Mouse (Mus musculus): ENCODE results near the gene Fkbp8. TPM values are rescaled to one million over a fixed set of nuclear protein-coding genes. Genes with fewer than 3 reads are reported as not detected.

The Fkbp8 gene
- total and polyA plus RNA-seq, 3 experiments, result 269 to 602 (median 287) TPM

DNA sequence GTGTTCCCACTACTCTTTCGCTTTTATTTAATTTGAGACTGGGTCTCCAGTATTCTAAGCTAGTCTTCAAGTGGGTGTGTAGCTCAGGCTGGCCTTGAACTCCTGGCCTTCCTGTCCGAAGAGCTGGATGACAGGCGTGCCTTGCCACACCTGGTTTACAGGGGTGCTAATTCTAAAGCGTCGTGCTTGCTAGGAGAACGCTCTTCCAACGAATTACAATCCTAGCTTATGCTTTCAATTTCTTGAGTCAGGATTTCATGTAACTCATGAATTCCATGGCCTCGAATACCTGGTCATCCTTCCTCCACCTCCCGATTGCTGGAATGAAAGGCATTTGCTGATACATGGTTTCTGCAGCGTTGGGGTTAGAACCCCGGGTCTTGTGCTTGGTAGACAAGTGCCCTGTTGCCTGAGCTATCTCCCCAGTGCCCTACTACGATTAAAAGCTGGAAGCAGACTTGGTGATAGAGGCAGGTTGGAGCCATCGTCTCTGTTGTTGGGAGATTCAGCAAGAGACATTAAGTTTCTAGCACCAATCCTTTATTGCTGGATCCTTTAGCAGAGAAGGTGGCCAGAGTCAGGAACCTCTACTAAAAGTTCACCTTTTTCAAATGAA, 766 bp downstream of the Fkbp8 start:
- no peak for DNase-seq

DNA sequence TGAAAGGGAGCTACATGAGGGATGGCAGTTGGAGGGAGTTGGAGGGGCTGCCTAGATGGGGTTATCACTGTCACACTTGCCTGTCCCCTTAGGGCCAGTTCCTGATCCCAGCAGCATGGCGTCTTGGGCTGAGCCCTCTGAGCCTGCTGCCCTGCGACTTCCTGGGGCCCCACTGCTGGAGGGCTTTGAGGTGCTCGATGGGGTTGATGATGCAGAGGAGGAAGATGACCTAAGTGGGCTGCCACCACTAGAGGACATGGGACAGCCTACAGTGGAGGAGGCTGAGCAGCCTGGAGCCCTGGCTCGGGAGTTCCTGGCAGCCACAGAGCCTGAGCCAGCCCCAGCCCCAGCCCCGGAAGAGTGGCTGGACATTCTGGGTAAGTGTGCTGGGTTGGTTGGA, 1.8 kb downstream of the Fkbp8 start:
- no peak for DNase-seq

DNA sequence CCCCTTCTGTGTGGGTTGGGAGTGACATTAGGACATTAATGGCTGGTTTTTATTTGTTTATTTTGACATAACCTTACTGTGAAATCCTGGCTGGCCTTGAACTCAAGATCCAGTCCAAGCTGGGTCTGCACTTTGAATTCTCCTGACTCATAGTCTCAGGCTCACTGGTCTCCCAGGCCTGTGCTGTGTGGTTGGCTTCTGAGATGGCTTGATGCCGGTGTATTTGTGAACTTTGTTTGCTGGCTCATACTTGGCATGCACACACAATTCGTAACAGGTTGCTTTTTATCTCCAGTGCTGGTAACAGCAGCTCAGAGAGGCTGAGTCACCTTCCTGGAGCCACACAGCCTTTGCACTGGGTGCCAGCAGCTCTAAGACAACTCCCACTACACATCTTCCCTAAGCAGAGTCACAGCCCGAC, 2.2 kb downstream of the Fkbp8 start:
- peak; percentile 87 for DNase-seq

DNA sequence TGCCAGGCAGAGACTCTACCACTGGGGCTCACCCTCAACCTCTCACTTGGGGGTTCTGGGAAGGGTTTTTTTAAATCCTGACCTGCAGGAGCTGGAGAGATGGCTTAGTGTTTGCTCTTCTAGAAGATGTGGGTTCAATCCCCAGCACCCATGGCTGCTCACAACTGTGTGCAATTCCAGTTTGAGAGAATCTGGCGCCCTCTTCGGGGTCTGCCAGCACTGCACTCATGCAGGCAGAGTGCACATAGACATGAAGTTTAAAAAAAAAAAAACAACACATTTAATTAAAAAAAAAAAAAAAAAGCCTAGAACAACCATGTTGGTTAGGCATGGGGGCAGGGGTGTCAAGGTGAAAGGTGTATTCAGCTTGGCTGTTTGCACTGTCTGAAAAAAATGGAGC, 2.8 kb downstream of the Fkbp8 start:
- no peak for DNase-seq

DNA sequence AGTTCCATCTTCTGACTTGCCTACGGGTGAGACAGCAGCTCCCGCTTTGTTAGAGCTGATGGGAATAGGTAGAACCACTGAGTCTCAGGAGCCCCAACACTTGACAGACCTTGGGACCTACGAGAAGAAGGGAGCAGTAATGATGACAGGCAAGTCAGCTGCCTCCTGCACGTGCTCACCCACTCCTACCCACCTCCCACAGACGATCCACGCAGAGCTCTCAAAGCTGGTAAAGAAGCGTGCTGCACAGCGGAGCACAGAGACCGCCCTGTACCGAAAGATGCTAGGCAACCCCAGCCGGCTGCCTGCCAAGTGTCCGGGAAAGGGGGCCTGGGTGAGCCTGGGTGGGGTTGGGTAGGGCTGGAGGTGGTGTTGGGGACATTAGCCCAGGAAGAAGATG, 6.8 kb downstream of the Fkbp8 start:
- DNase-seq, result no peak

GRCm38 (mm10) chr8:70535221-70535620, 7.7 kb downstream of the Fkbp8 start:
- DNase-seq, result no peak

- DNase-seq, result no peak
Measured at GRCm38 (mm10) chr8:70535701-70536100, 8.2 kb downstream of the Fkbp8 start.

DNA sequence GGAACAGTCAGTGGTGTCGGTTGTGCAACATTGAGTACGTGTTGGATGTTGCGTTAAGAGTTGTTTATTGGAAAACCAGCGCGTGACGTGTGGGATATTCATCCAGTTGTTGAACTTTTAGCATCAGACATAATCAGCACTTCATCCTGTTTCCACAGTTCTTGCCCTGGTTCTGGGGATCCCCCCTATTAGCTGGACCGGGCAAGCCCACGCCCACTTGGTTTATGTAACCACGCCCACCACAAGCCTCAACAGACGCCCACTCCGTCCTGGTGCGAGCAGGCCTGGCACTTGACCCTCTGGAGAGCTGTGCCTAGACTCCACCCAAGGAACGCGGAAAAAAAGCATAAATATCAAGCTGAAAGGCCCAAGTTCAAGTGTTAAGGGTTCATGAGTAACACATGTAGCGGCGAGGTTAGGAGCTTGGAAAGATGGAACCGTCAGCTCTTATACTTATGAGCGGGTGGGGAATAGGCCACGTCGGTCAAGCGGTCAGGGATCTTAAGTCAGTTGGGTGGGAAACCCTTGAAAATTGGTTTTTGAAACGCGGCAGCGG, 10.6 kb downstream of the Fkbp8 start:
- peak; percentile 80 for DNase-seq

GRCm38 (mm10) chr8:70538633-70539076, 11.1 kb downstream of the Fkbp8 start:
- peak; percentile 99 for DNase-seq

DNA sequence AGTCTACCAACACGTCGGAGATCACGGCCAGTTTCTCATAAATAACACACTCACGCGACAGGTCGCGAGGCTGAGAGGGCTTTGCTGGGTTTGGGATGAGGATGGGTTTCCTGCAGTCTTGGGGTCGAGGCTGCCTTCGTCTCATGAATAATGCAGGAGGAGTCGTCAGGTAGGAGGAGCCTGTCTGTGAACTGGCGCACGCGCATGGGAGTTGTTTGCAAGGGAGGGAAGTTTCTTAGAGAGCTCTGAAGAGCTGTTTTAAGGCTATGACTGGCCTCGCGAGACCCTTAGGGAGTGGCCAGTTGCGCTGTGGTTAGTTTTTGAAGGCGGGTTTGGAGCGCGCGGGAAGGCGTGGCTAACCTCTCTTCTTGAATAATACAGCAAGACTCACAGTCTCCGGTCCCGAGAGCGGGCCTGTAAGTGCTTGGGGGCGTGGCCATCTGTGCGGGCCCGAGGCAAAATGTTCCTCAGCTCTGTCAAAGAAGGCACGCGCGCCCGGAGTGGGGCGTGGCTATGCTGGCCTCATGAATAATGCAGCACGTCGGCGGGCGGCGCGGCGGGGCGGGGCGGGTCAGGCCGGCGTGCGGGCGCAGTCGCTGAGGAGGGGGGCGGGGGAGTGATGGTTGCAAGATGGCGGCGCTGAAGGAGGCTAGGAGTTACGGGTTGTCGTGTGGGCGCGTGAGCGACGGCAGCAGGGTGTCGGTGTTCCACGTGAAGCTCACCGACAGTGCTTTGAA, 11.7 kb downstream of the Fkbp8 start, which contains the start of gene Ell:
Ell (plus strand) TSS at position 381 of the 737 bp plus-strand sequence.
- peak; percentile 100 for DNase-seq

DNA sequence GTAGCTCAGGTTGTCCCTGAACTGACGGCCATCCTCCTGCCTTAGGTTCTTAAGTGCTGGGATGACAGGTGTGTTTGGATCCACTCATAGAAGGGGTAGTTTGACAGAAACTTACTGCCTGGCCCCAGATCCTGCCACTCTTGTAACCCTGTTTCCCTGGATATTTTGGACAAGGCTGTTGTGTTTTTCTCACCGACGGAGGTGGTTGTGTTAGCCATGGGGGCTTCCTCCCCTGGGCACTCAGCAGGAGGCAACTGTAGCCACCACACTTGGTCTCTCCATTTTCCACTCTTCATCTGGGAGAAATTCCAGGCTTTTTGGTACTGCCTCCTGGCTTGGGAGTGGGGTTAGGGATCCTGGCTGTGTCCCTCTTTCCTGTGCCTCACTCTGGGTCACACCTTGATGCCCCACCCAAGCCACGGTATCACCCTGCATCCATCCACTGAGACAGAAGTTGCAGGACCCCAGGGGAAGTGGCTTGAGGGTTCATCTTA, 12.5 kb downstream of the Fkbp8 start:
- peak; percentile 46 for DNase-seq

DNA sequence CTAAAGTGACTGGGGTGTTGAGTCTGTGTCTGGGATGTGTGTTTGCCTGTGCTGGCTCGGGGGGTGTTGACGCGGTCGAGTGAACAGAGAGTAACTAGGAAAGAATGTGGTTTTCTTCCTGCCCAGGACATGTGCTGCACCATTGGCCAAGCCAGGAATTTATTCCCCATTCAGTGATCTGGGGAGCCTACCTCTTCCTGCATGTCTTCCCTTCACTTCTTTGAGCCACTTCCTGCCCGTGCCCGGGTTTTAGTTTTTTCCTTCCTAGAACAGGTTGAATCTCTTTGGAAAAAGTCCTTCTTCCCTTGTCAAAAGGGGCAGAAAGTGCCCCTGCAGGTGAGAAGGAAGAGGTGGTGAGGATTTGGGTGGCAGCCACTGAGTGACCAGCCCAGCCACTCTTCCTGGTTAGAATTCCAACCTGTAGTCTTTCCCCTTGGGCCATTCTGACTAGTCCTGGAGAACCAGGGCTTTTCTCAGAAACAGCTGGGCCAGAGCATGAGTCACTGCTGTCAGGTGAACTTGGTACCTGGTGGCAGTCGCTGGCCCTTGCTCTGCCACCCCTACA, 13.1 kb downstream of the Fkbp8 start:
- no peak for DNase-seq

DNA sequence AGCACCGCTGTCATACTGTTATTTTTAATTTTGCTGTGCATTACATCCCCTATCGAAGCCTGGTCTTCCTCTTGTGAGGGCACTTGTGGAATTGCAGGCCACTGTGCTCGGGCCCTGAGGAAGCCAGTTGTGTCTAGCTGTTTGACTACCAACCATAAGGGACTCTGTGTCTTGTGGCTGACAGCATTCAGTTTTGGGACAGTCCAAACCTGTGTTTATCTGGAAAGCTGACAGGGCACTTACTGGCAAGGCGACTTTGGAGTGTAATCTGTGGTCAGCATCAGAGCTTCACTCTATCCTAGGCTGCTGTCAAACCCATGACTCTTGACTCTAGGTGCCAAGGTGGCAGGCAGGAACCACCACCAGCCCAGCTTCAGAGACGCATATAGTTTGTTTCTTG, 13.6 kb downstream of the Fkbp8 start:
- DNase-seq, result no peak

DNA sequence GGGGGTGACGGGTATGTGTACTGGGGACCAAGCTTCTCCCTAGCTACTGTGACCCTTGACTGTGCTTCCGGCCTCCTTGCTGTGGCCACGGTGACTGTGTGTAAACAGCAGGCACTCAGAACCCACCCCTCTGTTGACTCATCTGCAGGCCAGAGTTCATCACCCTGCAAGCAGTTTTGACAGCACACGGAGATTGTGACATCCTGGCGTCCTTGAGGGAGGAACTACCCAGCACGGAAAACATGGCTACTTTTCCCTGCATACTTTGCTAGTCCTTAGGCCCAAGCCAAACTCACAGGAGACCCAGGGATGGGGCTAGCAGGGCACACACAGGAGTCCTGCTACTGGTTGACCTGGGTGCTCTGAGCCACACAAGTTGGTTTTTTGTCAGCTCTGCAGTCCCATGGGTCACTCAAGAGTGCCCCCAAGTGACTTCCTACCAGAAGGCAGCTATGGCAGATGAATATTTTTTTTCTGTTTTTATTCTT, 16.7 kb downstream of the Fkbp8 start:
- DNase-seq, result peak; percentile 92

DNA sequence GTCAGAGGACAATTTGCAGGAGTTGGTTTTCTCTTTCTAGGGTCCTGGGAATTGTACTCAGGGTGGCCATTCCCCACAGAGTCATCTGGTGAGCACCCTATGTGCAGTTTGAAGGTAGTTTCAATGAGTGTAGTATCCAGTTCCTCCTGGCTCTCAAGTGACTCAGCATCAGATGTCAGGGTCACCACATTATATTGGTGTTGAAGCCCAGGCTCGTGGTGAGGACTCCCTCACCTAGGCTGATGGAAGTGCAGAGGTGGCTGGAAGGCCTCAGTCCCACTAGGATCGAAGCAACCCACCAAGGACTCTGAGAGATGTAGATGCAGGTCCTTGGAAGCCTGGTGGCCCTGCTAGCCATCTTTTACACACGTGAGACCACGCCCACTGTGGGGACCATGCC, 18.9 kb downstream of the Fkbp8 start:
- DNase-seq, result peak; percentile 42

DNA sequence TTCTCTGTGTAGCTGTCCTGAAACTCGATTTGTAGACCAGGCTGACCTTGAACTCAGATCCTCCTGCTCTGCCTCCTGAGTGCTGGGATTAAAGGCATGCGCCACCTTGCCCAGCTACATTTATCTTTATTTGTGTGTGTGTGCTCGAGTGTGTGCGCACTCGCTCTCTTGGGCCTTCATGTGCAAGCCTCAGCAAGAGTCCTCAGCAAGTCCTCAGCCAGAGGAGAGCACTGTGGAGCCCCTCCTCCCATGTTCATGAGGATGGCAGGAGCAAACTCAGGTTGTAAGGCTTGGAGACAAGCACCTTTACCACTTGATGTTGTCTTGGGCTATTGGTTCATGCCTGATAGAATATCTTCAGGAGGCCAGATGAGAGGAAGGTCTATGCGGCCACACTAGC, 20.2 kb downstream of the Fkbp8 start:
- peak; percentile 17 for DNase-seq

DNA sequence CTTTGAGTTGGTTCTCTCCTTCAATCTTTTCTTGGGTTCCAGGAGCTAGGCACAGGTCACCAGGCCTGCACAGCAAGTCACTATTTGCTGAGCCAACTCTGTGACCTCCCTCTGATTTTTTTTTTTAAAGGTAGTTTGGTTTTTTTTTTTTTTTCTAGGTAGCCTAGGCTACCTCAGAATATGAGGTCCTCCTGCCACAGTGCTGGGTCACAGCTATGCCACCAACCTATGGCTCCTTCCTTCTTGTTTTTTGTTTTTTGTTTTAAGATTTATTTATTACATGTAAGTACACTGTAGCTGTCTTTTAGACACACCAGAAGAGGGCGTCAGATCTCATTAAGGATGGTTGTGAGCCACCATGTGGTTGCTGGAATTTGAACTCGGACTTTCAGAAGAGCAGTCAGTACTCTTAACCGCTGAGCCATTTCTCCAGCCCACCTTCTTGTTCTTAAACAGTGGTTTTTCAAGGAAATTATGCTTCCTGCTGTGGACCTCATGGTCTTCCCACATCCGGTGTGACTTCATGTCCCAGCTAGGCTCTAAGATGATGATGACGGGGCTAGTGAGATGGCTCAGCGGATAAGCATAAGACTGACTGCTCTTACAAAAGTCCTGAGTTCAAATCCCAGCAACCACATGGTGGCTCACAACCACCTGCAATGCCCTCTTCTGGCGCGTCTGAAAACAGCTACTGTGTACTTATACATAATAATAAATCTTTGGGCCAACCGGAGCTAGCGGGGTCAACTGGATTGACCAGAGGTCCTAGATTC, 22.1 kb downstream of the Fkbp8 start:
- no peak for DNase-seq

DNA sequence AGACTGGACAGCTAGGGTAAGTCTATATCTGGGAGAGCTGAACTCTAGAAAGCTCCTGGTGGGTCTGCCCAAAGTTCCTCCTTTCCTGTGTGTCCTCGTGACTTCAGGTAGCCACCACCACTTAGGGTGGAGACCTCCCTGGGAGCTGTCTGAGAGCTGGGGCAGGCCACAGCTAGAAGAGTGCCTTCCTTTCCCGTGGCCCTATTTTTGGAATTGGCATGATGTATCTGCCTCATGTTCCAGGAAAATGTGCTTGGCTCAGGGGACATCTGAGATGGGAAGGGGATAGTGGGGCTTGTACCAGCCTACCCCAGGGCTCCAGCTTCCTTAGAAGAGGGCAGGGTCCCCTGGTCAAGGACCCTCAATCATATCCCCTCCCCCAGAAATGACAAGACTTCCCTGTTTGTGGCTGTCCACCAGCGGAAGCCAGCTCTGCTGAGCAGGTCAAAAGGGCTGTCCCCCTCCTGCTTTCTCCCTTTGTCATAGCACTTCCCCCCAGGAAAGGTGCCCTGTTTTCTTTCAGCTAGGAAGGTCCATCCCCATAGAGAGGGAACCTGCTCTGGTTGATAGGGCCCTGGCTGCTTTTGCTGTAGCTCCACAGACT, 24.1 kb downstream of the Fkbp8 start:
- DNase-seq, result no peak

- DNase-seq, result no peak
Measured at GRCm38 (mm10) chr8:70552836-70553235, 25.3 kb downstream of the Fkbp8 start.

DNA sequence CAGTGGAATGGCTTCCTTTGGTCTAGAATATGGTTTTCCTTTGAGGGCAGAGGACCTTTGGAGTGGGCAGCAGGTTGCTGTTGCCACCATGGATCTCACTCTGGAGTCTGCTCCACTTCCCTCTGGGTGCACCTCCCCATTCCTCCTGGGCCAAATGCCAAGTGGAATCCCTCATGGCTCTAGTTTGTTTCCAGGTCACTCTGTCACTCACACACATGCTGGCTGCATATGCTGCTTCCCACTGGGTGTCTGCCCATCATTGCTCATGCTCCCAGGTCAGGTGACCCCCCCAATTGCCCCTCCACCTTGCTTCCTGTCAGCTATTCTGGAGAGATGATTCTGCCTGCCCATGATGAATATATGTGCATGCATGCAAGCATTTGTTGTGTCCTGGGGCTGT, 26.2 kb downstream of the Fkbp8 start:
- DNase-seq, result peak; percentile 81

DNA sequence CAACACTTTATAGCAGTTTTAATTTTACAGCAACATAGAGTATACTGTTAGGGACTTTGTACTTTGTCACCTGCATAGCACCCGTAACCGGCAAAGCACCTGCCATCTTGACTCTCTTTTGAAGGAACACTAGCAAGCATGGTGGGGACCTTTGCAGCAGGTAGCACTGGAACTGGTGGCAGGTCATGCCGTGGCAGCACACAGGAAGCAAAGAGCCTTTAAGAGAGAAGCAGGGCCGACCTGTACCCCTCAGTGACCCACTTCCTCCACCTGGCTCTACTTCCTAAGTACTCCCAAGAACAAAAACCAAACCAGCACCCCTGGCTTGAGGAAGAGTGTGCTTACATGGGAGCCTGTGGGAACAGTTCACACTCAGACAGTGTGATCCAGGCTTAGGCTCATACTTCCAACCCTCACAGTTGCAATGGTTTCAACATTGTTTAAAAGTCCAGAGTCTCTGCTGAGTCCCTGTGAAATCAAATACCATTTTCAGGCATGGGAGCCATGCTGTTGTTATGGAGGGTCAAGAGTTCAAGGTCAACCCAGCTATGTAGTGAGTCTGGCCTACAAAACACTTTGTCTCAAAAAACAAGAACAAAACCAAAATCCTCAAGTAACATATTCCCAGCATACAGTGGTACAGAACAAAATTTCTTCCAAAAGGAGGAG, 27.7 kb downstream of the Fkbp8 start:
- DNase-seq, result no peak
